Mouse (Mus musculus): Measurements from ENCODE around the gene Unc50. TPM values are rescaled to one million over a fixed set of nuclear protein-coding genes. Genes with fewer than 3 reads are reported as not detected.
A peak's percentile ranks its signal among the peaks of the same experiment; 100 is the strongest.

The Unc50 gene
- total RNA-seq (2021), result 10 to 100 TPM; 53.3 to 59.7 TPM
- long read RNA-seq, experiment 1, transcript Unc50-201 (6 exons, 1,414 nt), result major isoform, 25 of 54 reads
- long read RNA-seq, experiment 1, transcript Unc50-202 (6 exons, 1,094 nt), result minor isoform, 11 of 54 reads
- long read RNA-seq, experiment 1, partial matches to known transcripts, result 8 of 54 reads
- long read RNA-seq, experiment 1, other reads (novel, unspliced or antisense), result 8 of 54 reads
- long read RNA-seq, experiment 2, transcript Unc50-202 (6 exons, 1,094 nt), result minor isoform, 15 of 69 reads
- long read RNA-seq, experiment 2, transcript Unc50-201 (6 exons, 1,414 nt), result major isoform, 33 of 69 reads
- long read RNA-seq, experiment 2, partial matches to known transcripts, result 16 of 69 reads
- long read RNA-seq, experiment 2, other reads (novel, unspliced or antisense), result 4 of 69 reads

- peak; percentile 65 for TF ChIP-seq CTCF (conservative IDR thresholded peaks at IDR 0.05)
- DNase-seq (ENCODE audit: low spot score in 2 of 2), result peak; percentile 95 to 96
- Histone ChIP-seq H3K4me3 (peak within 1 kb of the TSS; percentile 93), H3K27ac (peak within 1 kb of the TSS; percentile 90)
Measured at GRCm38 (mm10) chr1:37429366-37430296, at the start of gene Unc50, which contains the start of gene Coa5. TSS of gene Unc50 (plus strand) at chr1:37430139. TSS of gene Coa5 (minus strand) at chr1:37430103.

- H3K4me3 ChIP-seq, result no peak overlapping the region
- H3K27ac ChIP-seq, result no peak overlapping the region
- no peak for DNase-seq (ENCODE audit: low spot score in 2 of 2)
- no peak for TF ChIP-seq CTCF (conservative IDR thresholded peaks at IDR 0.05)
Measured at GRCm38 (mm10) chr1:37380913-37381312, 49.0 kb upstream of the Unc50 start.

- H3K4me3 ChIP-seq, result no peak overlapping the region
- TF ChIP-seq CTCF (conservative IDR thresholded peaks at IDR 0.05), result no peak
- H3K27ac ChIP-seq, result no peak overlapping the region
- no peak for DNase-seq (ENCODE audit: low spot score in 2 of 2)
Measured at GRCm38 (mm10) chr1:37384304-37384703, 45.6 kb upstream of the Unc50 start.

DNA sequence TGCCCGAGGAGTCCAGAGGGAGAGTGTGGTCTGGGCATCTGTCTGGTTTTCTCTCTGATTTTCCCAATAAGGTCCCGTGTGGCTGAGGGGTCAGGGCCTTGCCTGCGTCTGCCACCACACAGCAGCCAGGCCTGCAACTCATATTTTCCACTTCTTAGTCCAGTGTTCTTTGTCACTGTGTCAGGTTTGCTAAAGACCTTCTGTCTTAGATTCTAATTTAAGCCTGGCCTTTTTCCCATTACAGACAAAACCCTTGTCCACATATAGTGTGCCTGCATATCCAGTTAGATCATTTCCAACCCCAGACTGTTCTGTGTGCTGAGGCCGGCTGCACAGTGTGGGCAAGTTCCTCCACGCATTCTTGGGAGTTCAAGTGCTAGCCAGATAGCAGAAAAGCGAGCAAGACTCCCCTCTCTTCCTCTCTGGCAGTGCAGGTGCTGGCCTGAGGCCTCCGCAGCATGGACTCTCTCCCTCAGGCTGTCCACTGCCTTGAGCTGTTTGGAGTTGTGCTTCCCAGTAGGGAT is 43.4 kb upstream of the Unc50 start:
- no peak for TF ChIP-seq CTCF (conservative IDR thresholded peaks at IDR 0.05)
- H3K27ac ChIP-seq, result no peak overlapping the region

GRCm38 (mm10) chr1:37393174-37393573 is 36.8 kb upstream of the Unc50 start:
- Histone ChIP-seq H3K27ac (0 out of 2 replicates have a peak overlapping the region, but pooled peaks have one; percentile 5), H3K4me3 (no peak overlapping the region)
- DNase-seq (ENCODE audit: low spot score in 2 of 2), result peak; percentile 48 to 58
- no peak for TF ChIP-seq CTCF (conservative IDR thresholded peaks at IDR 0.05)

More for the DNA sequence above, 43.4 kb upstream of the Unc50 start:
- H3K4me3 ChIP-seq, result no peak overlapping the region
- no peak for DNase-seq (ENCODE audit: low spot score in 2 of 2)

GRCm38 (mm10) chr1:37396481-37396880 is 33.5 kb upstream of the Unc50 start:
- TF ChIP-seq CTCF (conservative IDR thresholded peaks at IDR 0.05), result no peak
- no peak for DNase-seq (ENCODE audit: low spot score in 2 of 2)
- no peak overlapping the region for H3K27ac ChIP-seq
- no peak overlapping the region for H3K4me3 ChIP-seq

GRCm38 (mm10) chr1:37398961-37399360 is 31.0 kb upstream of the Unc50 start:
- DNase-seq (ENCODE audit: low spot score in 2 of 2), result no peak
- Histone ChIP-seq H3K4me3 (no peak overlapping the region), H3K27ac (peak overlapping the region; percentile 55; the same call in 1 of the 2 replicates)
- no peak for TF ChIP-seq CTCF (conservative IDR thresholded peaks at IDR 0.05)

GRCm38 (mm10) chr1:37399734-37400133 is 30.2 kb upstream of the Unc50 start:
- Histone ChIP-seq H3K27ac (peak overlapping the region; percentile 55; the same call in 1 of the 2 replicates), H3K4me3 (no peak overlapping the region)
- TF ChIP-seq CTCF (conservative IDR thresholded peaks at IDR 0.05), result no peak
- DNase-seq (ENCODE audit: low spot score in 2 of 2), result no peak

DNA sequence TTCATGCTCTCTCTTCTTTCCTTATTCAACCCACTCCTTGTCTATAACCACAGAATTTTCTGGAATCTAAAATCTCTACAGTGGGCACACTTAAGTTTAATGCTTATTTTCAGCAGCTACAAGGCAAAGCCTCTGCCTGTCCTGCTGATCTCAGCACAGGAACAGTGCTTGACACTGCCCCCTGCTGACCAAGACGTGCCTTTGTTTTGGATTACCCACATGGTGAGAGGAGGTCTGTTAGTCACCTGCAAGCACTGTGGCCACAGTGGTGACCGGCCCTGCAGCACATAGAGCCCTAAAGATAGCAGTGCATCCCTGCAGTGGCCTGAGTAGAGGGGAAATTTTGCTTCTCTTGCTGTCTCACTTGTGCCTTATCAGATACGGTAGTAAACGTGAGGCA is 28.3 kb upstream of the Unc50 start:
- DNase-seq (ENCODE audit: low spot score in 2 of 2), result peak; percentile 51 to 60
- no peak overlapping the region for H3K4me3 ChIP-seq
- H3K27ac ChIP-seq, result no peak overlapping the region
- peak; percentile 85 for TF ChIP-seq CTCF (conservative IDR thresholded peaks at IDR 0.05)

GRCm38 (mm10) chr1:37405137-37405536 is 24.8 kb upstream of the Unc50 start:
- no peak for TF ChIP-seq CTCF (conservative IDR thresholded peaks at IDR 0.05)
- DNase-seq (ENCODE audit: low spot score in 2 of 2), result no peak
- peak overlapping the region; percentile 46; the same call in 1 of the 2 replicates for H3K27ac ChIP-seq
- H3K4me3 ChIP-seq, result no peak overlapping the region

DNA sequence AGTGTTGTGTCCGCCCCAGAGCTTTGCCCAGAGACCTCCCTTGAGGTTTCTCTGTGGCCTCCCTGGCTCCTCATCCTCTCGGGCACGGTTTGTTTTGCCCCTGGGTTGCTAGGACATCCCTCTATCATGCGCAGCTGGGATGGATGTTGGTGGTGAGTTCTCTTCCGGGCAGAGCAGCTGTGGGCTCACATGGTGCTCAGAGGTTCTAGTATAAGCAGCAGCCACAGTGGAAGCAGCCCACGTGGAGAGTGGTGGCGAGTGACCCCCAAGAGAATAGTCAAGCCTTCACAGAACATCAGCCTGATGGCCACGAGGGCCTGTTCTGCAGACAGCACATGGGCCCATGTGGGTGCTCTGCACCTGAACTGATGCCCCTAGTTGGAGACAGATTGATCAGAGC is 22.7 kb upstream of the Unc50 start:
- Histone ChIP-seq H3K27ac (no peak overlapping the region), H3K4me3 (no peak overlapping the region)
- TF ChIP-seq CTCF (conservative IDR thresholded peaks at IDR 0.05), result no peak
- DNase-seq (ENCODE audit: low spot score in 2 of 2), result no peak

DNA sequence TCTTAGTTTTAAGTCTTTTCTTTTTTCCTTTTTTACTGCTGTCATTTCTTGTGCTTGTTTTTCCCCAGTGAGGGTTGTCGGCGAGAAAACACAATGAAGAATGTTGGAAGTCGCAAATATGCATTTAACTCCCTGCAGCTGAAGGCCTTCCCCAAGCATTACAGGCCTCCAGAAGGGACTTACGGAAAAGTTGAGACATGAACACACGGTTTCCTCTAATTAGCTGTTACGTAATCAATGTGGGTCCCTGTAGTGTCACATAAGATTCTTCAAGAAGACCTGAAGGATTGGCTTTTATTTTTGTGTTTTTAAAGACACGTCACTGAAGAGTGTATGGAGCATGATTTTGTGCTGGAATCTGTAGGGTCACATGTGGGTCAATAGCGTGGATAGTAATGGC is 21.9 kb upstream of the Unc50 start:
- DNase-seq (ENCODE audit: low spot score in 2 of 2), result no peak
- no peak for TF ChIP-seq CTCF (conservative IDR thresholded peaks at IDR 0.05)
- no peak overlapping the region for H3K4me3 ChIP-seq
- H3K27ac ChIP-seq, result no peak overlapping the region

GRCm38 (mm10) chr1:37408678-37409077 is 21.3 kb upstream of the Unc50 start:
- Histone ChIP-seq H3K27ac (no peak overlapping the region), H3K4me3 (no peak overlapping the region)
- TF ChIP-seq CTCF (conservative IDR thresholded peaks at IDR 0.05), result no peak
- DNase-seq (ENCODE audit: low spot score in 2 of 2), result no peak

All from layer of hippocampus, adult 2 months (tissue).